Mouse (Mus musculus) small intestine, adult 2 months (tissue): ENCODE data around the gene Chrna1.

Source experiments
- CTCF ChIP-seq: fragments of 200-500 bp; IDR thresholded peaks from 2 replicates; pipeline ENCODE4 v1.5.1; 2012; ENCODE audit warnings: low read depth, mild to moderate bottlenecking, control low read depth, inconsistent platforms, low read length, moderate library complexity, mixed read lengths; ENCODE audit not compliant: insufficient replicate concordance, insufficient read length; ENCODE audit errors: extremely low read depth
- POLR2A ChIP-seq: fragments of 200-500 bp; IDR thresholded peaks from 2 replicates; pipeline ENCODE4 v1.6.1; 2012; ENCODE audit warnings: low read depth, mild to moderate bottlenecking, control low read depth, inconsistent platforms, low read length, moderate library complexity

DNA sequence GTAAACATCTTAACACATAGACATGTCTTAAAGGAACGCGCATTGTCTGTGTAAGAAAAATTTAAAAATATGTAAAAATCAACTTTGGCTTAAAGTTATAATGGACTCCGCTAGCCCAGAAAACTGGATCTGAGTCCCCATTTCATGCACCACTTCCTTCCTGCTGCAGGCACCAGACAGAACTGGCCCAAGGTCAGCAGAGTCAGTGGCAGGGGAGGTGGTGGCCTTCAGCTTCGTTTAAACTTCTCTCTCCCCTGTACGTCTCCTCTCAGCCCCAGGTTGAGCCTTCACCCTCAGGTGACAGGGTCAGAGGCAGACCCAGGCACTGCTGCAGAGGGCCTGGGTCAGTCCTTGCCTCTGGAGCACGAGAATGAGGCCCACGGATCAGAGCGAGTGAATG is 57.2 kb downstream of the Chrna1 start:
- TF ChIP-seq CTCF (no peak), POLR2A (no peak)
